Mouse (Mus musculus) erythroblast, embryonic 14.5 days (primary cell): Measurements from ENCODE around the gene Fam102b.

ENCODE experiments used
- GATA1 ChIP-seq: IDR thresholded peaks from 2 replicates; pipeline ENCODE4 v1.6.1; 2012; ENCODE audit warnings: low read length, inconsistent platforms, mixed read lengths
- TAL1 ChIP-seq: IDR thresholded peaks from 3 replicates; pipeline ENCODE4 v1.6.1; 2012; ENCODE audit warnings: low read length, inconsistent platforms, mixed read lengths

GRCm38 (mm10) chr3:109026462-109026990 lies 881 bp downstream of the Fam102b start:
- TF ChIP-seq GATA1 (no peak), TAL1 (no peak)
